Mouse (Mus musculus): ENCODE measurements around the gene Mutyh. TPM values are rescaled to one million over a fixed set of nuclear protein-coding genes. Genes with fewer than 3 reads are reported as not detected.

Mutyh gene
- total RNA-seq, 1 experiment: 23.1 TPM

DNA sequence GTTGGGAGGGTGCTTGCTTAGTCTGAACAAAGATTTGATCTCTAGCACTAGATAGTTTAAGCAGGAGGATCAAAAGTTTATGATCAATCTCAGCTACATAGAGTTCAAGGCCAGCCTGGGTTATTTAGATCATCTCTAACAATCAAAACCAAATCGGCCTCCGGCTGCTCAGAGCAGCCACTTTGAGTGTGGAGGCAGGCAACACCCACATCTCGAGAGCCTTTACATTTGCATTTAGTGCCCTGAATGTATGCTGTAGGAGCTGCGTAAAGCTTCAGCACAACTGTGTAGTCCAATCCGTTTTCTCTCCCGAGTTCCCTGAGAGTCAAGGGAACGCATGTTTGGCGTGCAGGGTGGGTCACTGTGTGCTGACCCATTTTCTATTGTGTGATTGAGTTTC is 15.1 kb upstream of the Mutyh start:
- no peak for TF ChIP-seq CHD2 (IDR thresholded peaks at IDR 0.05; ENCODE audit: low read depth, low read length)
- no peak for TF ChIP-seq MAFK (IDR thresholded peaks at IDR 0.05; ENCODE audit: insufficient read depth, low read depth, low read length)
- TF ChIP-seq ZC3H11A (IDR thresholded peaks at IDR 0.05; ENCODE audit: borderline replicate concordance, low read depth, low read length): no peak
- TF ChIP-seq HCFC1 (IDR thresholded peaks at IDR 0.05; ENCODE audit: borderline replicate concordance, insufficient read depth, low read length): no peak
- TF ChIP-seq ZNF384 (IDR thresholded peaks at IDR 0.05; ENCODE audit: low read depth, low read length): no peak
- no peak overlapping the region for H3K27ac ChIP-seq (ENCODE audit: insufficient read depth, low read depth, low read length, poor library complexity, severe bottlenecking)
- no peak for DNase-seq (ENCODE audit: low read depth, low spot score)
- no peak overlapping the region for H3K4me3 ChIP-seq (ENCODE audit: insufficient read depth in 1 of 2, low read depth in 1 of 2, low read length in 2 of 2, poor library complexity in 1 of 2, severe bottlenecking in 1 of 2)
- H3K9ac ChIP-seq (ENCODE audit: insufficient read depth, low read depth, low read length, poor library complexity, severe bottlenecking): no peak overlapping the region
- no peaks in the 10 kb centered on the region for H3K9me3 ChIP-seq (ENCODE audit: control insufficient read depth, insufficient read depth, low read depth, low read length)
- in situ Hi-C loops (cut with MboI; ENCODE audit: low sequenced_read_pairs in 2 of 2, unreplicated experiment in 2 of 2): no loop called here
- H3K4me1 ChIP-seq (ENCODE audit: control insufficient read depth in 2 of 2, insufficient read depth in 2 of 2, low read length in 2 of 2, poor library complexity in 1 of 2): no peaks in the 10 kb centered on the region
- no peaks in the 10 kb centered on the region for H3K36me3 ChIP-seq (ENCODE audit: control insufficient read depth, insufficient read depth, low read length, poor library complexity, severe bottlenecking)

DNA sequence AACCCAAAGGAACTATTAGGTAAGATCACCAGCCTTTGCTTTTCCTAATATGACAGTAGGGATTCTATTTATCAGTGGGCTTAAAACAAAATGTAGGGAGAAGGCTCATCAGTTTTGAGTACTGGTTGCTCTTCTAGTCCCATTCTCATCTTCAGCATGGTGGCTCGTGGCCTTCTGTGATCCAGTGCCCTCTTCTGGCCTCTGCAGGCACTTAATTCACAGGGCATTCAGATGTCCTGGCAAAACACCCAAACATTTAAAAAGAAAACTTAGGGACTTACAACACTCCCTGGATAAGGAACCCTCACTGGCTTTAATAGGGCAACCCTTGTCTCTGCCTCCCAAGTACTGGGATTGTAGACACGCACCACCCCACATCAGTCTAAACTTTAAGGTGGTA is 13.2 kb upstream of the Mutyh start:
- Histone ChIP-seq H3K4me3 (ENCODE audit: insufficient read depth in 1 of 2, low read depth in 1 of 2, low read length in 2 of 2, poor library complexity in 1 of 2, severe bottlenecking in 1 of 2) (no peak overlapping the region), H3K36me3 (ENCODE audit: control insufficient read depth, insufficient read depth, low read length, poor library complexity, severe bottlenecking) (no peaks in the 10 kb centered on the region), H3K27ac (ENCODE audit: insufficient read depth, low read depth, low read length, poor library complexity, severe bottlenecking) (no peak overlapping the region), H3K4me1 (ENCODE audit: control insufficient read depth in 2 of 2, insufficient read depth in 2 of 2, low read length in 2 of 2, poor library complexity in 1 of 2) (no peaks in the 10 kb centered on the region), H3K9ac (ENCODE audit: insufficient read depth, low read depth, low read length, poor library complexity, severe bottlenecking) (no peak overlapping the region), H3K9me3 (ENCODE audit: control insufficient read depth, insufficient read depth, low read depth, low read length) (no peaks in the 10 kb centered on the region)
- no peak for TF ChIP-seq CHD2 (IDR thresholded peaks at IDR 0.05; ENCODE audit: low read depth, low read length)
- no peak for TF ChIP-seq HCFC1 (IDR thresholded peaks at IDR 0.05; ENCODE audit: borderline replicate concordance, insufficient read depth, low read length)
- TF ChIP-seq MAFK (IDR thresholded peaks at IDR 0.05; ENCODE audit: insufficient read depth, low read depth, low read length): no peak
- in situ Hi-C loops (cut with MboI; ENCODE audit: low sequenced_read_pairs in 2 of 2, unreplicated experiment in 2 of 2): no loop called here
- no peak for DNase-seq (ENCODE audit: low read depth, low spot score)

DNA sequence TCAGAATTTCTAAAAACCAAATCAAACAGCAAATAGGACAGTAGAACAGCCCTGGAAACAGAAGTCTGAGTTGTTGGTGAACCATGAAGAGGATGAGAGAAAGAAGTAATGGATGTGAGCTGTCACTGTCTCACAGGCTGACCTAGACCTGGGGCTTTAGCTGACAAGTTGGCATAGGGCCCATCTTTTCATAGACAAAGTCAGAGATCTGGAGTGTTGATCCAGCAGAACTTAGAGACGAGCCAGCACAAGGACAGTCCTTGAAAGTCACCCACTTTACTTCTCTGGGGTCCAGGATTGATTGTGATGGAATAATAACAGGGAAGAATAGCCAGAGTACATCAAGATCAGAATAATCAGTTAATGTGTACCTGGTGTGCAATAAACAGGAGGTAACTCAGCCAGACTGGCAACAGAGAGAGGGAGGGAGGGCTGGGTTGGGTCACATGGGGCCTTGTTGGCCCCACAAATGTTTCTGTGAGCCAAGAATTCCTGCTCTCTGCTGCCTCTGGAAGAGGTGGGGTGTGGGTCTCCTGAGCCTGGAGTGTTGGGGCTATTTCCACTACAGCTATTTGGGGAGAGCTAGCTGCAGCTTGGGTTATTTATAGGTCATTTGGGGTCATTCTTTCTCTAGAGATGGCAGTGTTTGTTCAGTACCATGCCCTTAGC is 10.9 kb upstream of the Mutyh start:
- no peaks in the 10 kb centered on the region for H3K9me3 ChIP-seq (ENCODE audit: control insufficient read depth, insufficient read depth, low read depth, low read length)
- in situ Hi-C loops (cut with MboI; ENCODE audit: low sequenced_read_pairs in 2 of 2, unreplicated experiment in 2 of 2): no loop called here
- H3K36me3 ChIP-seq (ENCODE audit: control insufficient read depth, insufficient read depth, low read length, poor library complexity, severe bottlenecking): peaks cover 6% of the 10 kb centered on the region; the same call in 1 of the 2 replicates
- no peak for DNase-seq (ENCODE audit: low read depth, low spot score)
- H3K9ac ChIP-seq (ENCODE audit: insufficient read depth, low read depth, low read length, poor library complexity, severe bottlenecking): no peak overlapping the region
- H3K4me3 ChIP-seq (ENCODE audit: insufficient read depth in 1 of 2, low read depth in 1 of 2, low read length in 2 of 2, poor library complexity in 1 of 2, severe bottlenecking in 1 of 2): no peak overlapping the region
- TF ChIP-seq ZC3H11A (IDR thresholded peaks at IDR 0.05; ENCODE audit: borderline replicate concordance, low read depth, low read length) (no peak), ZNF384 (IDR thresholded peaks at IDR 0.05; ENCODE audit: low read depth, low read length) (no peak), HCFC1 (IDR thresholded peaks at IDR 0.05; ENCODE audit: borderline replicate concordance, insufficient read depth, low read length) (no peak), MAFK (IDR thresholded peaks at IDR 0.05; ENCODE audit: insufficient read depth, low read depth, low read length) (no peak), CHD2 (IDR thresholded peaks at IDR 0.05; ENCODE audit: low read depth, low read length) (no peak)
- no peaks in the 10 kb centered on the region for H3K4me1 ChIP-seq (ENCODE audit: control insufficient read depth in 2 of 2, insufficient read depth in 2 of 2, low read length in 2 of 2, poor library complexity in 1 of 2)
- H3K27ac ChIP-seq (ENCODE audit: insufficient read depth, low read depth, low read length, poor library complexity, severe bottlenecking): no peak overlapping the region

DNA sequence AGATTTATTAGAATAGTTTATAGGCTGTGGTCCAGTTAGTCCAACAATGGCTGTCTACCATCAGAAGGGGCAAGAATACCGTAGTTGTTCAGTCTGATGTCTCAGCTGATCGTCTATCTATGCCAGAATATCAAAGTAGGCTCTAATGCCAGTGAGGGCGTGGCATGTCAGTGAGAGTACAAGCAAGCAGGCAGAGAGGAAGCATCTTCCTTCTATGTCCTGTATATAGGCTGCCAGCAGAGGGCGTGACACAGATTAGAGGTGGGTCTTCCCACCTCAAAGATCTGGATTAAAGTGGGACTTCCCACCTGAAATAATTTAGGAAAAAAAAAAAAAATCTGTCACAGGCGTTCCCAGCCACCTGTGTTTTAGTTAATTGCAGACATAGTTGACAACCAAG is 7.6 kb upstream of the Mutyh start:
- in situ Hi-C loops (cut with MboI; ENCODE audit: low sequenced_read_pairs in 2 of 2, unreplicated experiment in 2 of 2): loop anchor here in 1 of 2 experiments (25.0 kb wide), 1 partner anchor 337 kb away; the partner anchor contains the start of genes Btbd19, Plk3 and Tctex1d4
- no peak overlapping the region for H3K9ac ChIP-seq (ENCODE audit: insufficient read depth, low read depth, low read length, poor library complexity, severe bottlenecking)
- no peaks in the 10 kb centered on the region for H3K9me3 ChIP-seq (ENCODE audit: control insufficient read depth, insufficient read depth, low read depth, low read length)
- H3K4me1 ChIP-seq (ENCODE audit: control insufficient read depth in 2 of 2, insufficient read depth in 2 of 2, low read length in 2 of 2, poor library complexity in 1 of 2): peaks cover 0 to 2% of the 10 kb centered on the region in 2 experiments; a peak in 1 of 4 replicates
- no peak overlapping the region for H3K27ac ChIP-seq (ENCODE audit: insufficient read depth, low read depth, low read length, poor library complexity, severe bottlenecking)
- no peak for DNase-seq (ENCODE audit: low read depth, low spot score)
- peaks cover 30% of the 10 kb centered on the region for H3K36me3 ChIP-seq (ENCODE audit: control insufficient read depth, insufficient read depth, low read length, poor library complexity, severe bottlenecking)
- H3K4me3 ChIP-seq (ENCODE audit: insufficient read depth in 1 of 2, low read depth in 1 of 2, low read length in 2 of 2, poor library complexity in 1 of 2, severe bottlenecking in 1 of 2): no peak overlapping the region
- TF ChIP-seq ZNF384 (IDR thresholded peaks at IDR 0.05; ENCODE audit: low read depth, low read length) (no peak), CHD2 (IDR thresholded peaks at IDR 0.05; ENCODE audit: low read depth, low read length) (no peak), HCFC1 (IDR thresholded peaks at IDR 0.05; ENCODE audit: borderline replicate concordance, insufficient read depth, low read length) (no peak), ZC3H11A (IDR thresholded peaks at IDR 0.05; ENCODE audit: borderline replicate concordance, low read depth, low read length) (no peak), MAFK (IDR thresholded peaks at IDR 0.05; ENCODE audit: insufficient read depth, low read depth, low read length) (no peak)
